Mouse (Mus musculus) kidney, adult 11 months (tissue): ENCODE results near the gene Ccdc191.

ENCODE experiments used
- DNase-seq: peaks from one replicate; pipeline ENCODE4 v3.0.0; 2022

Gene Ccdc191

GRCm38 (mm10) chr16:43999111-43999510 is 109.5 kb downstream of the Ccdc191 start:
- no peak for DNase-seq

DNA sequence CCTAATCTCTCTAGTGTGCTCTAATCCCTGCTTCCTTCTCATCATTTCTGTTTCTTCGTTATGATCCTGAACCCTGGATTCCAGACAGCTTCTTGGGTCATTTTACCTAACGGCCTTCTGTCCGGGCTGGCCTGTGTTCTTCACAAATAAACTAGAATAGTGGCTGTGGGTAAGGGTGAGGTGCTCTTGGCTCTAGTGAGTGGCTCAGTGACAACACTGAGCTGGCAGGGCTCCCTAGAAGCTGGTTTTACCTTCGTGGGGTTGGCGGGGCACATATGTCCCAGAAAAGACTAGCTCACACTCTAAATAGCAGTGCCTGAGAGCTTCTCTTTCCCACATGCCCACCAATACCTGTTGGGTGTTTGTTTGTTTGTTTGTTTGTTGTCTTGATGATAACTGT is 109.9 kb downstream of the Ccdc191 start:
- DNase-seq = no peak

GRCm38 (mm10) chr16:44002086-44002485 is 112.5 kb downstream of the Ccdc191 start:
- no peak for DNase-seq

- no peak for DNase-seq
Measured at GRCm38 (mm10) chr16:44011010-44011409, 121.4 kb downstream of the Ccdc191 start.
